Mouse (Mus musculus) liver, adult 2 months (tissue): ENCODE measurements around the gene Map2k4.

Experiments
- CTCF ChIP-seq: fragments of 200-500 bp; IDR thresholded peaks from 2 replicates; pipeline ENCODE4 v1.5.1; 2011; ENCODE audit warnings: low read depth, low read length, control low read depth
- POLR2A ChIP-seq: fragments of 200-500 bp; IDR thresholded peaks from 2 replicates; pipeline ENCODE4 v1.6.1; 2011; ENCODE audit warnings: low read length, control low read depth; ENCODE audit not compliant: insufficient read depth; ENCODE audit errors: extremely low read depth

DNA sequence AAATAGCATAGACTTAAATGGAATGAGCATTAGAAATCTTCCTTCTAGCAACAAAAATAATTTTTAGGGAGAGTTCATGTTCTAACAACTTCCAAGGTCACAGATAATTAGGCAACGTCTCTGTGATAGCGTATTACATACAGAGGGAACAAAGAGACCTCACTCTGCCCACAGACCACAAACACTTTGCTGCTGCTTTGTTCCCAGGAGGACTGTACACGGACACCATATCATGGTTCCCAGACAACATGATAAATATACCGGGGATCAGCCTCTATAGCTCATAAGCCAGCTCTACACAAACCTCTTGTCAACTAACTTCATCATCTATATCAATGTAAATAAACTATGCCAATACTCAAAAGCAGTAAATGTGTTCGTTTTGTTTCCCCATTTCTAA lies 18.1 kb downstream of the Map2k4 start:
- TF ChIP-seq CTCF: no peak
- TF ChIP-seq POLR2A: no peak
